Mouse (Mus musculus): Measurements from ENCODE around the gene Snx22.

Gene Snx22

GRCm38 (mm10) chr9:66068971-66069391 lies 538 bp downstream of the Snx22 start:
- DNase-seq (ENCODE audit: low spot score in 2 of 2): peak in 1 of 2 experiments; percentile 43

GRCm38 (mm10) chr9:66068056-66068455 lies 1.5 kb downstream of the Snx22 start:
- DNase-seq (ENCODE audit: low spot score in 2 of 2): no peak

- peak in 1 of 2 experiments; percentile 37 for DNase-seq (ENCODE audit: low spot score in 2 of 2)
Observed at GRCm38 (mm10) chr9:66067542-66067941, 2.0 kb downstream of the Snx22 start.

- no peak for DNase-seq (ENCODE audit: low spot score in 2 of 2)
Observed at GRCm38 (mm10) chr9:66066791-66067190, 2.7 kb downstream of the Snx22 start.

GRCm38 (mm10) chr9:66064316-66064715 lies 5.2 kb downstream of the Snx22 start:
- DNase-seq (ENCODE audit: low spot score in 2 of 2): no peak

GRCm38 (mm10) chr9:66063446-66063845 lies 6.1 kb downstream of the Snx22 start:
- DNase-seq (ENCODE audit: low spot score in 2 of 2): no peak

GRCm38 (mm10) chr9:66061656-66062055 lies 7.9 kb downstream of the Snx22 start:
- no peak for DNase-seq (ENCODE audit: low spot score in 2 of 2)

GRCm38 (mm10) chr9:66060986-66061385 lies 8.5 kb downstream of the Snx22 start:
- no peak for DNase-seq (ENCODE audit: low spot score in 2 of 2)

- no peak for DNase-seq (ENCODE audit: low spot score in 2 of 2)
Observed at GRCm38 (mm10) chr9:66060308-66060647, 9.2 kb downstream of the Snx22 start.

GRCm38 (mm10) chr9:66059583-66060307 lies 9.8 kb downstream of the Snx22 start, which contains the start of gene Ppib:
Gene Ppib (plus strand): TSS chr9:66060222.
- DNase-seq (ENCODE audit: low spot score in 2 of 2): peak; percentile 95 to 98

- no peak for DNase-seq (ENCODE audit: low spot score in 2 of 2)
Observed at GRCm38 (mm10) chr9:66053620-66054019, 15.9 kb downstream of the Snx22 start.

- DNase-seq (ENCODE audit: low spot score in 2 of 2): no peak
Observed at GRCm38 (mm10) chr9:66052731-66053130, 16.8 kb downstream of the Snx22 start.

GRCm38 (mm10) chr9:66051493-66051892 lies 18.0 kb downstream of the Snx22 start:
- DNase-seq (ENCODE audit: low spot score in 2 of 2): no peak

- no peak for DNase-seq (ENCODE audit: low spot score in 2 of 2)
Observed at GRCm38 (mm10) chr9:66049931-66050601, 19.5 kb downstream of the Snx22 start.

GRCm38 (mm10) chr9:66043241-66043640 lies 26.3 kb downstream of the Snx22 start:
- no peak for DNase-seq (ENCODE audit: low spot score in 2 of 2)

- DNase-seq (ENCODE audit: low spot score in 2 of 2): no peak
Observed at GRCm38 (mm10) chr9:66042331-66042730, 27.2 kb downstream of the Snx22 start.

GRCm38 (mm10) chr9:66040801-66041200 lies 28.7 kb downstream of the Snx22 start:
- no peak for DNase-seq (ENCODE audit: low spot score in 2 of 2)

- DNase-seq (ENCODE audit: low spot score in 2 of 2): no peak
Observed at GRCm38 (mm10) chr9:66039290-66039689, 30.2 kb downstream of the Snx22 start.

GRCm38 (mm10) chr9:66038581-66038980 lies 30.9 kb downstream of the Snx22 start:
- DNase-seq (ENCODE audit: low spot score in 2 of 2): no peak

GRCm38 (mm10) chr9:66038082-66038481 lies 31.4 kb downstream of the Snx22 start:
- DNase-seq (ENCODE audit: low spot score in 2 of 2): no peak

GRCm38 (mm10) chr9:66020601-66021000 lies 48.9 kb downstream of the Snx22 start:
- DNase-seq (ENCODE audit: low spot score in 2 of 2): no peak

All from cerebellum, postnatal 4 days (tissue).